Mouse (Mus musculus) heart, embryonic 10.5 days (tissue): ENCODE results near the gene Ttc25. TPM values are rescaled to one million over a fixed set of nuclear protein-coding genes. Genes with fewer than 3 reads are reported as not detected.

ENCODE experiments used
- DNase-seq: peaks from one replicate; pipeline ENCODE4 v3.0.0-alpha.2; 2017; ENCODE audit warnings: low spot score
- H3K27ac ChIP-seq: fragments of 300-500 bp; sonication (generic); 2 replicates; pipeline ENCODE4 v1.5.1; 2016; ENCODE audit warnings: mild to moderate bottlenecking
- H3K27me3 ChIP-seq: fragments of 300-500 bp; sonication (generic); 2 replicates; pipeline ENCODE4 v1.6.1; 2016; ENCODE audit warnings: mild to moderate bottlenecking; ENCODE audit not compliant: poor library complexity, insufficient read depth, severe bottlenecking
- H3K36me3 ChIP-seq: fragments of 300-500 bp; sonication (generic); 2 replicates; pipeline ENCODE4 v1.6.1; 2016; ENCODE audit warnings: mild to moderate bottlenecking, moderate library complexity
- H3K4me1 ChIP-seq: fragments of 300-500 bp; sonication (generic); 2 replicates; pipeline ENCODE4 v1.6.1; 2016; ENCODE audit warnings: mild to moderate bottlenecking
- H3K4me3 ChIP-seq: fragments of 300-500 bp; sonication (generic); 2 replicates; pipeline ENCODE4 v1.5.1; 2016; ENCODE audit warnings: mild to moderate bottlenecking, moderate library complexity
- H3K9me3 ChIP-seq: fragments of 300-500 bp; sonication (generic); 2 replicates; pipeline ENCODE4 v1.6.1; 2016; ENCODE audit warnings: mild to moderate bottlenecking, moderate library complexity
- WGBS: fragments of 180-500 bp; shearing (Covaris S2); methylation state at CpG from one replicate; pipeline ENCODE4 v1.1.7; 2016; 5-methylcytosine and 5-hydroxymethylcytosine counted together
- polyA plus RNA-seq: library from polyadenylated mRNA; unstranded; fragments of >200 nt; fragmentation: Nextera tagmentation; extraction: Ambion mirVana; gene quantifications from 2 replicates; pipeline ENCODE4 v1.2.1, GENCODE M21; 2016

The Ttc25 gene
- 0.59 and 0.75 TPM in 2 replicates for polyA plus RNA-seq

GRCm38 (mm10) chr11:100544832-100545745 is at the start of gene Ttc25:
TSS of gene Ttc25 (plus strand) at chr11:100545607.
- H3K4me3 ChIP-seq = peak within 1 kb of the TSS; percentile 62
- peak within 1 kb of the TSS; percentile 88 for H3K27ac ChIP-seq
- H3K27me3 ChIP-seq = no peaks in the 10 kb centered on the region
- H3K36me3 ChIP-seq = no peaks in the 10 kb centered on the region
- peak; percentile 98 for DNase-seq
- 6% methylated on average over 28 of the region's 28 CpGs for WGBS
- peaks cover 30% of the 10 kb centered on the region for H3K4me1 ChIP-seq
- no peaks in the 10 kb centered on the region for H3K9me3 ChIP-seq

GRCm38 (mm10) chr11:100500241-100500640 is 45.2 kb upstream of the Ttc25 start:
- WGBS = 71% methylated on average over 3 of the region's 3 CpGs
- H3K4me1 ChIP-seq = peaks cover 7% of the 10 kb centered on the region

GRCm38 (mm10) chr11:100500651-100501050 is 44.8 kb upstream of the Ttc25 start:
- Histone ChIP-seq H3K4me1 (peaks cover 7% of the 10 kb centered on the region), H3K4me3 (no peak overlapping the region), H3K27ac (no peak overlapping the region), H3K36me3 (peaks cover 100% of the 10 kb centered on the region), H3K27me3 (no peaks in the 10 kb centered on the region), H3K9me3 (no peaks in the 10 kb centered on the region)
- DNase-seq = no peak
- WGBS = 89% methylated on average over 7 of the region's 7 CpGs

More at GRCm38 (mm10) chr11:100500241-100500640, 45.2 kb upstream of the Ttc25 start:
- Histone ChIP-seq H3K36me3 (peaks cover 100% of the 10 kb centered on the region), H3K27me3 (no peaks in the 10 kb centered on the region), H3K27ac (no peak overlapping the region), H3K4me3 (no peak overlapping the region), H3K9me3 (no peaks in the 10 kb centered on the region)
- no peak for DNase-seq

GRCm38 (mm10) chr11:100501321-100501720 is 44.1 kb upstream of the Ttc25 start:
- H3K4me3 ChIP-seq = no peak overlapping the region
- H3K27ac ChIP-seq = no peak overlapping the region
- peaks cover 100% of the 10 kb centered on the region for H3K36me3 ChIP-seq
- no peak for DNase-seq
- 38% methylated on average over 6 of the region's 6 CpGs for WGBS
- no peaks in the 10 kb centered on the region for H3K9me3 ChIP-seq
- H3K27me3 ChIP-seq = no peaks in the 10 kb centered on the region
- peaks cover 7% of the 10 kb centered on the region for H3K4me1 ChIP-seq

GRCm38 (mm10) chr11:100504990-100505660 is 40.3 kb upstream of the Ttc25 start:
- Histone ChIP-seq H3K4me3 (no peak overlapping the region), H3K27me3 (no peaks in the 10 kb centered on the region), H3K9me3 (no peaks in the 10 kb centered on the region), H3K36me3 (peaks cover 98% of the 10 kb centered on the region), H3K27ac (no peak overlapping the region), H3K4me1 (peaks cover 7% of the 10 kb centered on the region)
- no peak for DNase-seq
- WGBS = 94% methylated on average over 12 of the region's 12 CpGs

GRCm38 (mm10) chr11:100505997-100506396 is 39.4 kb upstream of the Ttc25 start:
- peaks cover 6% of the 10 kb centered on the region for H3K4me1 ChIP-seq
- H3K36me3 ChIP-seq = peaks cover 97% of the 10 kb centered on the region
- 93% methylated on average over 8 of the region's 8 CpGs for WGBS
- H3K27me3 ChIP-seq = no peaks in the 10 kb centered on the region
- H3K27ac ChIP-seq = no peak overlapping the region
- no peak overlapping the region for H3K4me3 ChIP-seq
- H3K9me3 ChIP-seq = no peaks in the 10 kb centered on the region
- no peak for DNase-seq

- no peak overlapping the region for H3K4me3 ChIP-seq
- 85% methylated on average over 2 of the region's 2 CpGs for WGBS
- no peaks in the 10 kb centered on the region for H3K27me3 ChIP-seq
- H3K9me3 ChIP-seq = no peaks in the 10 kb centered on the region
- H3K27ac ChIP-seq = no peak overlapping the region
- H3K4me1 ChIP-seq = no peaks in the 10 kb centered on the region
- peaks cover 97% of the 10 kb centered on the region for H3K36me3 ChIP-seq
- DNase-seq = no peak
Measured at GRCm38 (mm10) chr11:100510556-100510955, 34.9 kb upstream of the Ttc25 start.

- no peak for DNase-seq
- Histone ChIP-seq H3K4me3 (no peak overlapping the region), H3K4me1 (no peaks in the 10 kb centered on the region), H3K27ac (no peak overlapping the region), H3K27me3 (no peaks in the 10 kb centered on the region), H3K9me3 (no peaks in the 10 kb centered on the region), H3K36me3 (peaks cover 96% of the 10 kb centered on the region)
- 88% methylated on average over 1 of the region's 1 CpGs for WGBS
Measured at GRCm38 (mm10) chr11:100512384-100512783, 33.0 kb upstream of the Ttc25 start.

GRCm38 (mm10) chr11:100513716-100514115 is 31.7 kb upstream of the Ttc25 start:
- DNase-seq = no peak
- no peak overlapping the region for H3K4me3 ChIP-seq
- WGBS = 90% methylated on average over 10 of the region's 10 CpGs

GRCm38 (mm10) chr11:100515061-100515460 is 30.3 kb upstream of the Ttc25 start:
- no peaks in the 10 kb centered on the region for H3K4me1 ChIP-seq
- no peak overlapping the region for H3K4me3 ChIP-seq
- 87% methylated on average over 9 of the region's 9 CpGs for WGBS
- no peaks in the 10 kb centered on the region for H3K9me3 ChIP-seq
- H3K27ac ChIP-seq = no peak overlapping the region
- no peaks in the 10 kb centered on the region for H3K27me3 ChIP-seq
- no peak for DNase-seq
- H3K36me3 ChIP-seq = peaks cover 98% of the 10 kb centered on the region

More at GRCm38 (mm10) chr11:100513716-100514115, 31.7 kb upstream of the Ttc25 start:
- Histone ChIP-seq H3K9me3 (no peaks in the 10 kb centered on the region), H3K27ac (no peak overlapping the region), H3K36me3 (peaks cover 97% of the 10 kb centered on the region), H3K27me3 (no peaks in the 10 kb centered on the region), H3K4me1 (no peaks in the 10 kb centered on the region)

- Histone ChIP-seq H3K27me3 (no peaks in the 10 kb centered on the region), H3K4me3 (no peak overlapping the region), H3K27ac (no peak overlapping the region), H3K36me3 (peaks cover 99% of the 10 kb centered on the region), H3K9me3 (no peaks in the 10 kb centered on the region), H3K4me1 (no peaks in the 10 kb centered on the region)
- no peak for DNase-seq
- WGBS = 93% methylated on average over 9 of the region's 9 CpGs
Measured at GRCm38 (mm10) chr11:100515789-100516188, 29.6 kb upstream of the Ttc25 start.

- H3K4me3 ChIP-seq = no peak overlapping the region
- no peaks in the 10 kb centered on the region for H3K27me3 ChIP-seq
- H3K4me1 ChIP-seq = no peaks in the 10 kb centered on the region
- no peaks in the 10 kb centered on the region for H3K9me3 ChIP-seq
- peaks cover 99% of the 10 kb centered on the region for H3K36me3 ChIP-seq
- WGBS = 81% methylated on average over 9 of the region's 9 CpGs
- no peak for DNase-seq
- no peak overlapping the region for H3K27ac ChIP-seq
Measured at GRCm38 (mm10) chr11:100516291-100516690, 29.1 kb upstream of the Ttc25 start.

GRCm38 (mm10) chr11:100518188-100518591 is 27.2 kb upstream of the Ttc25 start:
- Histone ChIP-seq H3K36me3 (peaks cover 99% of the 10 kb centered on the region), H3K9me3 (no peaks in the 10 kb centered on the region), H3K27me3 (no peaks in the 10 kb centered on the region), H3K27ac (no peak overlapping the region), H3K4me3 (no peak overlapping the region), H3K4me1 (no peaks in the 10 kb centered on the region)
- DNase-seq = no peak
- 89% methylated on average over 5 of the region's 5 CpGs for WGBS
